Mouse (Mus musculus): ENCODE data around the gene Tdgf1.

GRCm38 (mm10) chr9:110916786-110917185 lies 29.2 kb downstream of the Tdgf1 start, which contains the start of gene Fam240a:
- TF ChIP-seq CTCF (IDR thresholded peaks at IDR 0.05; ENCODE audit: low read depth) = no peak
- TF ChIP-seq EP300 (IDR thresholded peaks at IDR 0.05; ENCODE audit: low read depth) = no peak

Measured in liver, postnatal 0 days (tissue).